Mouse (Mus musculus): Measurements from ENCODE around the gene Fchsd2. TPM values are rescaled to one million over a fixed set of nuclear protein-coding genes. Genes with fewer than 3 reads are reported as not detected.
"Not testable (repeated sequence)": the region's sequence is repeated elsewhere in the genome, so short reads cannot be mapped to it uniquely, and the experiment has no call there.

The Fchsd2 gene
- polyA plus RNA-seq, 1 experiment, result 0.02 TPM

GRCm38 (mm10) chr7:101149039-101149438 lies 56.4 kb downstream of the Fchsd2 start:
- H3K9me3 ChIP-seq (ENCODE audit: control insufficient read depth, low read length), result no peaks in the 10 kb centered on the region
- TF ChIP-seq TAL1 (IDR thresholded peaks at IDR 0.05; ENCODE audit: low read length), result no peak
- no peak for TF ChIP-seq GATA1 (IDR thresholded peaks at IDR 0.05; ENCODE audit: low read length)
- H3K36me3 ChIP-seq (ENCODE audit: control insufficient read depth), result no peaks in the 10 kb centered on the region
- H3K4me1 ChIP-seq (ENCODE audit: control insufficient read depth), result no peaks in the 10 kb centered on the region
- H3K27me3 ChIP-seq (ENCODE audit: control insufficient read depth), result no peaks in the 10 kb centered on the region
- no peak overlapping the region for H3K4me3 ChIP-seq (replicated peaks)

GRCm38 (mm10) chr7:101154883-101155282 lies 62.2 kb downstream of the Fchsd2 start:
- not testable (repeated sequence) for H3K9me3 ChIP-seq (ENCODE audit: control insufficient read depth, low read length); H3K36me3 ChIP-seq (ENCODE audit: control insufficient read depth); H3K4me3 ChIP-seq (replicated peaks); H3K27me3 ChIP-seq (ENCODE audit: control insufficient read depth); H3K4me1 ChIP-seq (ENCODE audit: control insufficient read depth)

GRCm38 (mm10) chr7:101155284-101155683 lies 62.6 kb downstream of the Fchsd2 start:
- no peaks in the 10 kb centered on the region for H3K4me1 ChIP-seq (ENCODE audit: control insufficient read depth)
- H3K36me3 ChIP-seq (ENCODE audit: control insufficient read depth), result no peaks in the 10 kb centered on the region
- no peaks in the 10 kb centered on the region for H3K9me3 ChIP-seq (ENCODE audit: control insufficient read depth, low read length)
- no peaks in the 10 kb centered on the region for H3K27me3 ChIP-seq (ENCODE audit: control insufficient read depth)
- H3K4me3 ChIP-seq (replicated peaks), result no peak overlapping the region
- TF ChIP-seq TAL1 (IDR thresholded peaks at IDR 0.05; ENCODE audit: low read length) (no peak), GATA1 (IDR thresholded peaks at IDR 0.05; ENCODE audit: low read length) (no peak)

GRCm38 (mm10) chr7:101160266-101160665 lies 67.6 kb downstream of the Fchsd2 start:
- no peaks in the 10 kb centered on the region for H3K27me3 ChIP-seq (ENCODE audit: control insufficient read depth)
- no peaks in the 10 kb centered on the region for H3K36me3 ChIP-seq (ENCODE audit: control insufficient read depth)
- no peaks in the 10 kb centered on the region for H3K9me3 ChIP-seq (ENCODE audit: control insufficient read depth, low read length)
- TF ChIP-seq TAL1 (IDR thresholded peaks at IDR 0.05; ENCODE audit: low read length), result no peak
- no peak for TF ChIP-seq GATA1 (IDR thresholded peaks at IDR 0.05; ENCODE audit: low read length)
- H3K4me1 ChIP-seq (ENCODE audit: control insufficient read depth), result no peaks in the 10 kb centered on the region
- no peak overlapping the region for H3K4me3 ChIP-seq (replicated peaks)

- TF ChIP-seq GATA1 (IDR thresholded peaks at IDR 0.05; ENCODE audit: low read length) (no peak), TAL1 (IDR thresholded peaks at IDR 0.05; ENCODE audit: low read length) (no peak)
- Histone ChIP-seq H3K9me3 (ENCODE audit: control insufficient read depth, low read length) (no peaks in the 10 kb centered on the region), H3K4me1 (ENCODE audit: control insufficient read depth) (no peaks in the 10 kb centered on the region), H3K27me3 (ENCODE audit: control insufficient read depth) (no peaks in the 10 kb centered on the region), H3K36me3 (ENCODE audit: control insufficient read depth) (no peaks in the 10 kb centered on the region), H3K4me3 (replicated peaks) (no peak overlapping the region)
Measured at GRCm38 (mm10) chr7:101162781-101163180, 70.1 kb downstream of the Fchsd2 start.

- Histone ChIP-seq H3K4me3 (replicated peaks) (no peak overlapping the region), H3K9me3 (ENCODE audit: control insufficient read depth, low read length) (no peaks in the 10 kb centered on the region), H3K36me3 (ENCODE audit: control insufficient read depth) (no peaks in the 10 kb centered on the region), H3K27me3 (ENCODE audit: control insufficient read depth) (no peaks in the 10 kb centered on the region), H3K4me1 (ENCODE audit: control insufficient read depth) (no peaks in the 10 kb centered on the region)
- no peak for TF ChIP-seq GATA1 (IDR thresholded peaks at IDR 0.05; ENCODE audit: low read length)
- no peak for TF ChIP-seq TAL1 (IDR thresholded peaks at IDR 0.05; ENCODE audit: low read length)
Measured at GRCm38 (mm10) chr7:101163878-101164277, 71.2 kb downstream of the Fchsd2 start.

- H3K27me3 ChIP-seq (ENCODE audit: control insufficient read depth), result no peaks in the 10 kb centered on the region
- H3K4me3 ChIP-seq (replicated peaks), result no peak overlapping the region
- H3K36me3 ChIP-seq (ENCODE audit: control insufficient read depth), result no peaks in the 10 kb centered on the region
- no peak for TF ChIP-seq GATA1 (IDR thresholded peaks at IDR 0.05; ENCODE audit: low read length)
- no peak for TF ChIP-seq TAL1 (IDR thresholded peaks at IDR 0.05; ENCODE audit: low read length)
- no peaks in the 10 kb centered on the region for H3K9me3 ChIP-seq (ENCODE audit: control insufficient read depth, low read length)
- H3K4me1 ChIP-seq (ENCODE audit: control insufficient read depth), result no peaks in the 10 kb centered on the region
Measured at GRCm38 (mm10) chr7:101166568-101166967, 73.9 kb downstream of the Fchsd2 start.

GRCm38 (mm10) chr7:101170482-101170881 lies 77.8 kb downstream of the Fchsd2 start:
- no peak for TF ChIP-seq TAL1 (IDR thresholded peaks at IDR 0.05; ENCODE audit: low read length)
- no peak for TF ChIP-seq GATA1 (IDR thresholded peaks at IDR 0.05; ENCODE audit: low read length)
- H3K27me3 ChIP-seq (ENCODE audit: control insufficient read depth), result no peaks in the 10 kb centered on the region
- no peaks in the 10 kb centered on the region for H3K9me3 ChIP-seq (ENCODE audit: control insufficient read depth, low read length)
- no peaks in the 10 kb centered on the region for H3K4me1 ChIP-seq (ENCODE audit: control insufficient read depth)
- H3K4me3 ChIP-seq (replicated peaks), result no peak overlapping the region
- H3K36me3 ChIP-seq (ENCODE audit: control insufficient read depth), result no peaks in the 10 kb centered on the region

- TF ChIP-seq GATA1 (IDR thresholded peaks at IDR 0.05; ENCODE audit: low read length) (no peak), TAL1 (IDR thresholded peaks at IDR 0.05; ENCODE audit: low read length) (no peak)
- Histone ChIP-seq H3K27me3 (ENCODE audit: control insufficient read depth) (no peaks in the 10 kb centered on the region), H3K36me3 (ENCODE audit: control insufficient read depth) (no peaks in the 10 kb centered on the region), H3K4me1 (ENCODE audit: control insufficient read depth) (no peaks in the 10 kb centered on the region), H3K9me3 (ENCODE audit: control insufficient read depth, low read length) (no peaks in the 10 kb centered on the region), H3K4me3 (replicated peaks) (no peak overlapping the region)
Measured at GRCm38 (mm10) chr7:101171002-101171401, 78.3 kb downstream of the Fchsd2 start.

GRCm38 (mm10) chr7:101173331-101173730 lies 80.7 kb downstream of the Fchsd2 start:
- Histone ChIP-seq H3K27me3 (ENCODE audit: control insufficient read depth) (no peaks in the 10 kb centered on the region), H3K9me3 (ENCODE audit: control insufficient read depth, low read length) (no peaks in the 10 kb centered on the region), H3K36me3 (ENCODE audit: control insufficient read depth) (no peaks in the 10 kb centered on the region), H3K4me1 (ENCODE audit: control insufficient read depth) (no peaks in the 10 kb centered on the region), H3K4me3 (replicated peaks) (no peak overlapping the region)
- TF ChIP-seq GATA1 (IDR thresholded peaks at IDR 0.05; ENCODE audit: low read length) (no peak), TAL1 (IDR thresholded peaks at IDR 0.05; ENCODE audit: low read length) (no peak)
